Mouse (Mus musculus): ENCODE measurements around the gene Chd1l.

DNA sequence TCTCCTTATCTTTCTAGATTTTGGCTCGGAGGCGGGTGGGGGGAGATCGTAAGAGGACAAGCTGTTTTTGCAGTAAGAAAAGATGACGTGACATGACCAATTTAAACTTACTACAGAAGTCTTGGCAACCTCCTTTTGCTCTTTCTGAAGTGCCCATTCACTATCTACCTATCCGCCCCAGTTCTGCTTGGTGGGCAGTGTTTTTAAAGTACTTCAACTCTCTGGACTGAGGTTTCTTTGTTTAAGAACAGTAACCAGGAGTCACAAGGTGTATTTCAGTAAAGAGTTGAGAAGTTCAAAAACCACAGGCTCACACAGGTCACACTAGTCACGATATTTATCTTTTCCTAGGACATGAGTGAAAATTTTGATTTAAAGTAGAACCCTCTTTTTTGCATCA is 14.9 kb downstream of the Chd1l start:
- no peak for TF ChIP-seq NANOG (IDR thresholded peaks at IDR 0.05; ENCODE audit: borderline replicate concordance, low read length)
- TF ChIP-seq CTCF (conservative IDR thresholded peaks at IDR 0.05; ENCODE audit: low read length): no peak
- TF ChIP-seq POU5F1 (IDR thresholded peaks at IDR 0.05; ENCODE audit: borderline replicate concordance, low read length): no peak
